Mouse (Mus musculus) yolk sac, embryonic 10.5 days (tissue): ENCODE results near the gene Calcoco2.
"Not testable (repeated sequence)": the region's sequence is repeated elsewhere in the genome, so short reads cannot be mapped to it uniquely, and the experiment has no call there.

Experiments
- DNase-seq: peaks from one replicate; pipeline ENCODE4 v3.0.0-alpha.2; 2017; ENCODE audit warnings: low spot score

Calcoco2 gene

DNA sequence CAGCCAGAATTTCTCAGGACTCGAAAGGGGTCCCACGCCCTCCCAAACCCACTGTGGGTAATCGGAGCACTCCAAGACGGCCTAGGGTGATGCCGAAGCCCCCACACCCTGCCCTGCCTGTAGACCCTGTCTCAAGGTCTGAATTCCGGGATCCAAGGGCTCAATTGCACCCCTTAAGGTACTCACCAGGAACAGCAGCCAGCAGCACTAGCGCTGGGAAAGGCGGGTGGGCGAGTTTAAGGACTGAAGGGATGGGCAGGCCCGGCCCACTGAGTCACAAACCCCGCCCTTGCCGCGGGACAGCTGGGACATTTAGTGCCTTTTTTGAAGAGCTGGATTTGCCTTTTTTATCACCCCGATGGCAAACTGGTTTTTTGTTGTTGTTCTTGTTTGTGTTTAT lies at the start of gene Calcoco2:
Gene Calcoco2 (minus strand): TSS at position 214 of the 400 bp plus-strand sequence.
- no peak for DNase-seq

DNA sequence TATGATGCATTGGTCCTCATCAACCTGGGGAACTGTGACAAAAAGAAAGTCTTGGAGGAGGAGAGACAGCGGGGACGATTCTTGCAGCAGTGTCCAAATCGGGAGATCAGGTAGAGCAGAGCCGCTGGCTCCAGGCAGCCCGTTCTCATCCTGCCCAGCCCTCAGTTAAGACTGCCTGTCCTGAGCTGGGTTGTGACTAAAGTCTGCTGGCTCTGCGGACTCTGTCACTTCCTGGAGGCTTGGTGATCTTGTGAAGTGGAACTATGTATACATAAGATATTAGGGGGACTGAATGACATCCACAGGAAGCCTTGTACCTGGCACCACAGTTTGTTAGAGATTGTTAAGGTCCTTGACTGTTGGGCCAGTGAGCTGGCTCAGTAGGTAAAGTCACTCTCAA lies 35.7 kb upstream of the Calcoco2 start:
- DNase-seq = no peak

DNA sequence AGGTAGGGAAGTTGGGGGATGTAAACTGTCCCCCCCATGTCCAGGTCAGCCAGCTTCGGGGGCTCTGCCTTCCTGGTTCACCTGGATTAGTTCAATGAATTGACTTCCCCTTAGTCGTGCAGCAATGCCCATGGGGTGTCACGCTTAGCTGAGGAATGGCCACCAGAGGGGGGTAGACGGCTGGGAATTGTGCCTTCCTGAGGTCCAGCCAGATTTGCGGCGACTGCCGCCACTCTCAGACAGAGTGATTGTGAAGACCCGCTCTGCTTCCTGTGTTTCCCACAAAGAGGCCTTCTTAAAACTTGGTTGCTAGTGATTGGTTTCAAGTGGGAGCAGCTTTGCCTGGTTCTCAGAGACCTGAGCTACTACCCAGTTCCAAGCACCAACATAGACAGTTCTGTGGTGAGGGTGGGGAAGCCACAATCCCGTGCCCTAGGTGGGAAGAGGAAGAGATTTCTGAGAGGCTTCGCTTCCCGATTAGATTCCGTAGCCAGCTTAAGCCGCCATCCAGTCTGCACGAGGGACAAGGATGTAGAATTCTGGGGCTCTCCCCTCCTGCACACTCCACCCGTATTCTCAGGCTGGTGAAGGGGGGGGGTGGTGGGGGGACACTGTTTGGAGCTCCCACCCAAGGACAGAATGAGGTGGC lies 34.0 kb upstream of the Calcoco2 start:
- peak; percentile 66 for DNase-seq

DNA sequence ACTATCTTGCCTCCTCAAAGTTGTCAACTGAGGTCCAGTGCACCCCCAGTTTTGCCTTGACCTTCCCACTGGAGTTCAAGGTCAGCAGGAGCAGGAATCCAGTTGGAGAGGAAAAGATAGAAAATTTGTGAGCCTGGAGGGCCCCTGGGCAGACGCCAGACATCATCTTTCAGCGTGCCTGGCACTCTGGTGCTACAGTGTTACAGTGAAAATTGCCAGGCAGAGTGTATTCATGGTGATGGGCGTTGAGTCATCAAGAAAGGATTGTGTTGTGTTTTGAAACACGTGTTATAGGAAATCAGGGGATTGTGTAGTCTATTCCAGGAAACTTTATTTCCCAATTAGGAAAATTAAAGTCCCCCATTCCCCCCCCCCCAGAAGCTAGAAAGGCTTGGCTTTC lies 32.0 kb upstream of the Calcoco2 start:
- no peak for DNase-seq

GRCm38 (mm10) chr11:96140726-96141175 lies 29.0 kb upstream of the Calcoco2 start:
- peak; percentile 88 for DNase-seq

DNA sequence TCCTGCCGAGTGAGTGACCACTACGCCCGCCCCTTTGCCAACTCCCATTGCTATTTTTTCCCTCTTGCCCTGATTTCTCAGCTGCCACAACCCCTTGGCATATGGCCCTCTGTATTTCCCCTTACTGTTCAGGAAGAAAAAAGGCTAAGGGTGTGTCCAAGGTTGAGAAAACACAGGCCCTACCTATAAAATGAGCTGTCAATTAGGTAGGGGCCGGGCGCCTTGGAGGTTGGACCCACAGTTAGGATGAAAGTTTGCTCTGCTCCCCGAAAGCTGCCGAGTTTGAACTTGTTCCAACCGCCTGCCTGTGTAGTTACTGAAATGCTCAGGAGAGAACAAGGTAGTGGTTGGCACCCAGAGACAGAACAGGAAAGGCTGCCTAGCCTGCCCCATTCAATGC lies 24.1 kb upstream of the Calcoco2 start:
- DNase-seq = no peak

DNA sequence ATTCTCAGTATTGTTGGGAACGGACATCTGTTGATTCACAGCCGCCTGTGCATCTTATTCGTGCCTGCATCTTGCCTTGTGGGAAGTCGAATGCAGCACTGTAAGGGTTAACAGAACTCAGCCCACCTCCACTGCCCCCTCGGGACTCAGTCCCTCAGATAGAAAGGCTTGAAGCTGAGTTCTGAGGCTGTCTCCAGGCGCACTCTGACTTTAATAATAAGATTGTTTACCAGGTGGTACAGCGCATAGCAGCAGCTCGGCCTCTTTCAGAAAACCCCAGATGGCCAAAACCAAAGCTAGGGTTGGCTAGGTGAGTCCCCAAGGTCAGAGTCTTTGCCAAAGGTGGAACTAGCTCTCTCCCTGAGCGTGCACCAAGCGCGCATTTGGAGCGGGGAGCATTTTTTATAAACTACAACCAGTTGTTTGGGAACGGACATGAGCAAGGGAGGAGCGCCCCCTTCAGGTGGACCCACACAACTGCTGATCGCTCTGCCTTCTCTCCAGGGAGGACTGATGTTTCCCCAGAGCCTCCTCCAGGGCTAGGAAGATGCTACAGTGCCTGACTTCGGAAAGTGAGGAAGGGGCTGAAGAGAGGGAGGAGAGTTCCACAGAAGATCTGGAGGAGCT lies 21.6 kb upstream of the Calcoco2 start, which contains the start of gene Ttll6:
Gene Ttll6 (plus strand): TSS at position 548 of the 627 bp plus-strand sequence.
- DNase-seq = peak; percentile 42

- DNase-seq = peak; percentile 40
Measured at GRCm38 (mm10) chr11:96130606-96131005, 18.8 kb upstream of the Calcoco2 start.

GRCm38 (mm10) chr11:96124052-96124914 lies 12.5 kb upstream of the Calcoco2 start:
- DNase-seq = no peak

DNA sequence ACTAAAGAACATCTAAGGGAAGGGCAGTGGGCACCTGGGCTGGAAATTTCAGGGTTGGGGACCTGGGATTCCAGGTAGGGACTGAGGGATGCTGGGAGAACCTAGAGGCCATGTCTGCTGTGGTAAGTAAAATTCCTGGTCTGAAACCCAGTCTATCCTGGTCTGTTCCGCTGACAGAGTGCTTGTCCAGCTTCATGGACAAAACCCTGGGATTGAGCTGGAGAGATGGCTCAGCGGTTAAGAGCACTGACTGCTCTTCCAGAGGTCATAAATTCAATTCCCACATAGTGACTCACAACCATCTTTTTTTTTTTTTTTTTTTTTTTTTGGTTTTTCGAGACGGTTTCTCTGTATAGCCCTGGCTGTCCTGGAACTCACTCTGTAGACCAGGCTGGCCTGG lies 11.0 kb upstream of the Calcoco2 start:
- DNase-seq = not testable (repeated sequence)

DNA sequence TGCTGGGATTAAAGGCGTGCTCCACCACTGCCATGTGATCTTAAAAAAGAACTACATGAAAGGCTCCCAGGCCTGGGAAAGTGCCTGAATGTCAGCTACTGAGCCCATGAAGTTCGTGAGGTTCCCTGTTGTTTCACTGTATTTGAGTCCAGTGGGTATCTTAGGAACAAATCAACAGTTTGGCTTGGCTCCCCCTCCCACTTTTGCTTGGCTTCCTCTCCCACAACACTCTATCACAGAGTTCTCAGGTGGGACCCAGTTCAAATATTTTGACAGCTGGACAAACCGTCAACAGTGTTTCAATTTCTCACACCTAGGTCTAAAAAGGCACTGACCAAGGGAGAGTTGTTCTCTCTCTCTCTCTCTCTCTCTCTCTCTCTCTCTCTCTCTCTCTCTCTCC lies 7.6 kb upstream of the Calcoco2 start:
- no peak for DNase-seq

DNA sequence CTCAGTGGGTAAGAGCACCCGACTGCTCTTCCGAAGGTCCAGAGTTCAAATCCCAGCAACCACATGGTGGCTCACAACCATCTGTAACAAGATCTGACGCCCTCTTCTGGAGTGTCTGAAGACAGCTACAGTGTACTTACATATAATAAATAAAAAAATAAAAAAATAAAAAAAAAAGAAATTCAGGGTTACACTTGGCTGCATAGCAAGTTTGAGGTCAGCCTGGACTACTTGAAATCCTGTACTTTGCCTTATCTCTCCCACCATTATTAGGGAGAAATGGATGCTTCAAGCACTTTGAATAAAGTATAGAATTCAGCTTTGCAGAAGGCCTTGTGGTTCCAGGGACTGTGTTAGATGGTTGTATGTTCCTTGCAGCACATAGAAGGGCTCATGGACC lies 5.2 kb upstream of the Calcoco2 start:
- DNase-seq = not testable (repeated sequence)

- no peak for DNase-seq
Measured at GRCm38 (mm10) chr11:96116116-96116515, 4.4 kb upstream of the Calcoco2 start.

GRCm38 (mm10) chr11:96115416-96115815 lies 3.7 kb upstream of the Calcoco2 start:
- DNase-seq = no peak

DNA sequence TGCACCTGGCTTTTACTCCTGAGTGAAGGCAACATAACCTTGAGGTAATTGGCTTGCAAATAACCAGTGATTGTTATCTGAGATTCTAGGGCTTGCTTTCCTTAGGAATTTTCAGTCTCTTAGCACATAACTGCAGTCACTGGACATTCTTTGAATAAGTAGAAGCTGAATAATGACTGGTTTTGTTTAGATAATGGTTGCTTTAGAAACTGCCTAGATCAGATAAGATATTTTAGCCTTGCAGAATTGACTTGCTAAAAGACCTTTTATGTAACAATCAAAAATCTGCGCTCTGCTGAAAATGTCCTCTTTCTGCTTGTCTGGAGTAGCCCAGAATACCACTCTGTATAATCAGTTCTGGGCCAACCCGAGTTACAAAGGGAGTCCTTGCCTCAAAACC lies 2.3 kb upstream of the Calcoco2 start:
- no peak for DNase-seq

DNA sequence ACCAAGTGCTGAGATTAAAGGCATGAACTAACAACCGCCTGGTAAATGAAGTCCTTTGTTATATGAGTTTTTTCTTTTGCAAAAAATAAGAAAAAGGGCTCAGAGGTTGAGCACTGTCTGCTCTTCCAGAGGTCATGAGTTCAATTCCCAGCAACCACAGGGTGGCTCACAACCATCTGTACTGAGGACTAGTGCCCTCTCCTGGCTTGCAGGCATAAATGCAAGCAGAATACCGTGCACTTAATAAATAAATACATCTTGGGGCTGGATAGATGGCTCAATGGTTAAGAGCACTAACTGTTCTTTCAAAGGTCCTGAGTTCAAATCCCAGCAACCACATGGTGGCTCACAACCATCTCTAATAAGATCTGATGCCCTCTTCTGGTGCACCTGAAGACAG lies 814 bp downstream of the Calcoco2 start:
- DNase-seq = not testable (repeated sequence)

- no peak for DNase-seq
Measured at GRCm38 (mm10) chr11:96108376-96108775, 3.4 kb downstream of the Calcoco2 start.

- peak; percentile 37 for DNase-seq
Measured at GRCm38 (mm10) chr11:96093361-96093760, 18.4 kb downstream of the Calcoco2 start.

- DNase-seq = no peak
Measured at GRCm38 (mm10) chr11:96092674-96093291, 19.0 kb downstream of the Calcoco2 start.

DNA sequence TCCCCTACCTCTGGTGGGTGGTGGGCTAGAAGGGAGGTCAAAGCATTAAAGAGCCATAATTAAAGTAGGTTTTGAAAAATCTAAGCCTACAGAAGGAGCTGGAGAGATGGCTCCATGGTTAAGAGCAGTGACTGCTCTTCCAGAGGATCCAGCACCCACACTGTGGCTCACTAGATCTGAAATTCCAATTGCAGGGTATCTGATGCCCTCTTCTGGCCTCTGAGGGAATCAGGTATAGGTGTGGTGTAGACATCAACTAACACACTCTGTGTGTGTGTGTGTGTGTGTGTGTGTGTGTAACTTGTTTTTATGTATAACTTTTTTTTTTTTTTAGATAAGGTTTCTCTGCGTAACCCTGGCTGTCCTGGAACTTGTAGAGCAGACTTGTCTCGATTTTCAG lies 20.7 kb downstream of the Calcoco2 start:
- DNase-seq = no peak

- DNase-seq = no peak
Measured at GRCm38 (mm10) chr11:96087981-96088380, 23.8 kb downstream of the Calcoco2 start.

DNA sequence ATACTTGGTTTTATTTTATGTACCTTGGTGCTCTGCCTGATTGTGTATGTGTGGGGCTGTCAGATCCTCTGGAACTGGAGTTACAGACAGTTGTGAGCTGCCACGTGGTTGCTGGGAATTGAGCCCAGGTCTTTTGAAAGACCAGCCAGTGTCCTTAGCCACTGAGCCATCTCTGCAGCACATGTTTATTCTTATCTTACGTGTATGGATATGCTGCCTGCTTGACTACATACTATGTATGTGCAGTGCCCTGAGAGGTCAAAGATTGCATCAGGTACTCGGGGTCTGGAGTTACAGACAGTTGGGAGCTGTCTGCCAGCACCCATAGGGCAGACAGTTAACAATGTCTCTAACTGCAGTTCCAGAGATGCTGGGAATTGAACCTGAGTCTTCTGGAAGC lies 29.1 kb downstream of the Calcoco2 start:
- DNase-seq = no peak
